Mouse (Mus musculus): ENCODE results near the gene Lpar4. TPM values are rescaled to one million over a fixed set of nuclear protein-coding genes. Genes with fewer than 3 reads are reported as not detected.

The Lpar4 gene
- polyA plus RNA-seq, 1 experiment = 1.4 TPM

Other genes with a start within 250 kb of the Lpar4 start
- gene Rtl3, start 80.0 kb upstream of the Lpar4 start, polyA plus RNA-seq (2012; ENCODE audit: insufficient read depth, insufficient read length, missing spikeins) = not detected in 2 replicates
- not detected in 2 replicates for gene P2ry10, start 167.9 kb downstream of the Lpar4 start, polyA plus RNA-seq (2012; ENCODE audit: insufficient read depth, insufficient read length, missing spikeins)
- not detected in 2 replicates for gene P2ry10b, start 228.3 kb downstream of the Lpar4 start, polyA plus RNA-seq (2012; ENCODE audit: insufficient read depth, insufficient read length, missing spikeins)